Mouse (Mus musculus) heart, embryonic 13.5 days (tissue): ENCODE results near the gene Hist1h3i. TPM values are rescaled to one million over a fixed set of nuclear protein-coding genes. Genes with fewer than 3 reads are reported as not detected.
"Not testable (repeated sequence)": the region's sequence is repeated elsewhere in the genome, so short reads cannot be mapped to it uniquely, and the experiment has no call there.

Source experiments
- ATAC-seq: fragments of 200-750 bp; cut with Nextera tagmentation; 2 replicates; pipeline ENCODE4 v1.8.0; 2017; ENCODE audit warnings: moderate TSS enrichment; ENCODE audit not compliant: insufficient number of reproducible peaks, low FRiP score, low TSS enrichment; ENCODE audit errors: extremely low read depth
- H3K27ac ChIP-seq: fragments of 300-500 bp; sonication (generic); replicated peaks from 2 replicates; pipeline ENCODE4 v1.5.1; 2015; ENCODE audit warnings: moderate library complexity, mild to moderate bottlenecking, inconsistent platforms
- H3K27me3 ChIP-seq: fragments of 300-500 bp; sonication (generic); replicated peaks from 2 replicates; pipeline ENCODE4 v1.6.1; 2015; ENCODE audit warnings: mild to moderate bottlenecking, inconsistent platforms
- H3K36me3 ChIP-seq: fragments of 300-500 bp; sonication (generic); 2 replicates; pipeline ENCODE4 v1.6.1; 2015; ENCODE audit warnings: mild to moderate bottlenecking, inconsistent platforms
- H3K4me1 ChIP-seq: fragments of 300-500 bp; sonication (generic); 2 replicates; pipeline ENCODE4 v1.6.1; 2015; ENCODE audit warnings: inconsistent platforms
- H3K4me2 ChIP-seq: fragments of 300-500 bp; sonication (generic); 2 replicates; pipeline ENCODE4 v1.6.1; 2015; ENCODE audit warnings: inconsistent platforms, mild to moderate bottlenecking, moderate library complexity
- H3K4me3 ChIP-seq: fragments of 300-500 bp; sonication (generic); 2 replicates; pipeline ENCODE4 v1.5.1; 2015; ENCODE audit warnings: moderate library complexity, mild to moderate bottlenecking, inconsistent platforms
- H3K9ac ChIP-seq: fragments of 300-500 bp; sonication (generic); 2 replicates; pipeline ENCODE4 v1.6.1; 2015; ENCODE audit warnings: inconsistent platforms, mild to moderate bottlenecking, moderate library complexity
- H3K9me3 ChIP-seq: fragments of 300-500 bp; sonication (generic); 2 replicates; pipeline ENCODE4 v1.6.1; 2016; ENCODE audit warnings: inconsistent platforms
- WGBS: fragments of 180-500 bp; shearing (Covaris S2); methylation state at CpG from one replicate; pipeline ENCODE4 v1.1.7; 2015; ENCODE audit warnings: mixed read lengths; 5-methylcytosine and 5-hydroxymethylcytosine counted together
- microRNA-seq: library from miRNA; unstranded; fragments of <30 nt; microRNA quantifications from one replicate; pipeline ENCODE4, GENCODE M21; 2016
- polyA plus RNA-seq: library from polyadenylated mRNA; unstranded; fragments of >200 nt; fragmentation: Nextera tagmentation; extraction: Ambion mirVana; gene quantifications from 2 replicates; pipeline ENCODE4 v1.2.1, GENCODE M21; 2015

Hist1h3i gene
- polyA plus RNA-seq, 1 experiment from 2014 or later = 63.6 TPM

DNA sequence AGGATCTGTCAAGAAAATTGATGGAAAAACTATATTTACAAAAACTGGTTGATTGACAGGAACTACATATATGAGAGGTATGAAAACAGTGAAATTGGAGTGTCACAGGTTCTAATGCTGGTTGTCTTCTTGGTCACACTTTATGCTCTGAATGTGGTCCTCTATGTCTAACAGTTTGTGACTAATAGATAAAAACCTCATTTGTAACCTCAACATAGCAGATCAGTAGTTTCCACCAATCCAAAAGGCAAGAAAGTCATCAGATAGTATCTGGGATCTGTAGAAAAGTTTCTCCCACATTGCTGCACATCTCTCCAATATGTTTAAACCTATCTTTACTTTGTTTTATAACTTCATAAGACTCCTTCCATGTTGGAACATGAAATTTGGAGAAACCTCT is 31.8 kb downstream of the Hist1h3i start:
- H3K36me3 ChIP-seq = no peaks in the 10 kb centered on the region
- H3K27me3 ChIP-seq = no peaks in the 10 kb centered on the region
- ATAC-seq = no peak
- H3K9me3 ChIP-seq = no peaks in the 10 kb centered on the region
- peak overlapping the region; percentile 81; the same call in 1 of the 2 replicates for H3K4me2 ChIP-seq
- H3K4me1 ChIP-seq = peaks cover 56% of the 10 kb centered on the region
- peak overlapping the region; percentile 93 for H3K27ac ChIP-seq
- H3K9ac ChIP-seq = no peak overlapping the region
- no peak overlapping the region for H3K4me3 ChIP-seq

DNA sequence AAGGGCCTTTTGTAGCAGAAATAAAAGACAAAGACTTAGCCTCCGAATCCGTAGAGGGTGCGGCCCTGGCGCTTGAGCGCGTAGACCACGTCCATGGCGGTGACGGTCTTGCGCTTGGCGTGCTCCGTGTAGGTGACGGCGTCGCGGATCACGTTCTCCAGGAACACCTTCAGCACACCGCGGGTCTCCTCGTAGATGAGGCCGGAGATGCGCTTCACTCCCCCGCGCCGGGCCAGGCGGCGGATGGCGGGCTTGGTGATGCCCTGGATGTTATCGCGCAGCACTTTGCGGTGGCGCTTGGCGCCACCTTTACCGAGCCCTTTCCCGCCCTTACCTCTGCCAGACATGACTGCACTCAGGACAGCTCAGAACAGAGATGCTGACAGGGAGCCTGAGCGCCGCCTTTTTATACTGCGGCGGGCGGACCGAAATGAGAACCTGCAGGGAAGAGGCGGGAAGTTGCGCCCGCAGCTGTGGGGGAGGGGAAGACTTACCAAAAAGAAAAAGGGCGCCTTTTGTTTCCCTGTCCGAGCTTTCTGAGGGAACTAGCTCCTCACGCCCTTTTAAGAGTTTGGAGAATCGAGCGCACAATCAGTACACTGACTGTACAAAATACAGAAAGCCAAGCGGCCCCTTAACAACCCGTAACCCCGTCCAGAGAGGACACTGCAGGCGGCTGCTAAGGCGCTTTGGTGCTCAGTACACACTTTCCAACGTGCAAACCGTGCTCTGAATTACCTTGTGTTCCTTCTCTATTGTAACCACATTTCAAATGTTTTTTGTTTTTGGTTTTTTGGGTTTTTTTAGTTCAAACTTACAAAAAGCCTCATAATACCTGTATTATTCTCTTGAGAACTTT is 32.8 kb downstream of the Hist1h3i start, which contains the start of gene Hist1h4k:
TSS of gene Hist1h4k (minus strand) at position 347 of the 859 bp plus-strand sequence.
- WGBS = under 1% methylated on average over 48 of the region's 56 CpGs
- H3K36me3 ChIP-seq, H3K27me3 ChIP-seq, H3K9me3 ChIP-seq: not testable (repeated sequence)
- Histone ChIP-seq H3K4me1 (peaks cover 50% of the 10 kb centered on the region), H3K4me3 (peak within 1 kb of the TSS; percentile 60), H3K9ac (peak within 1 kb of the TSS; percentile 86), H3K27ac (peak within 1 kb of the TSS; percentile 94), H3K4me2 (peak within 1 kb of the TSS; percentile 81)
- ATAC-seq = peak; percentile 64; the same call in 1 of the 2 replicates

DNA sequence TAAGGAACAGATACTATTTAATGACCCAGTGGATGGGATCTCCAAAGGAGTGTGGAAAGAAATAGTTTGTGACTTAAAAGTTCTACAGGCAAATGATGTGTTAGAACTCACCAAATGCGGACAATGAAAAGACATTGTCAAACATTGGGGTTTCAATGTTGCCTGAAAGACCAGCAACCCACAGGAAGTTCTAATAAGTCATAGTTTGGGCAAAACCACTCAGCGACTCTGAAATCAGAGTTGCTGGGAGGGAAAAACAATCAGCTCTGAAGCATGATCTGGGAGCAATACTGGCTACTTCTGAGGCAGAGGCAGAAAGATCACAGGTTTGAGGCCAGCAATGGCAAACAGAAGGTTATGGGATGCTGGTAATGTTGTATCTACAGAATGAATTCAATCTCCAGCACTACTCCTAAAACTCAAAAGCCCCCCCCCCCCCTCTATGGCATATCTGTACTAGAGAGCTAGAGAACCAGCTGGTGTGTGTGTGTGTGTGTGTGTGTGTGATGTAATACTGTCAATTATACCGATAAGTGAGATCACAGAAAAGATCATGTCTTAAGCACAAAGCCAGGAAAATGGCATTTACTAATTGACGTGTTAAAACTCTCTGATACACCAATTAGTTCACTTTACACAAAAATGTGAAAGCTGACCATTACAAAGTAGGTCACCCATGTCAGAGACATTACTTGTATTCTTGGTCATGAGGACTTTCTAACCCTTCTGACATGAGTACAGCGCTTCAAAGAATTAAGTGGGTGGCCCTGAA is 33.6 kb downstream of the Hist1h3i start:
- no peak for ATAC-seq
- WGBS = 5% methylated on average over 5 of the region's 5 CpGs
- peaks cover 44% of the 10 kb centered on the region for H3K4me1 ChIP-seq
- peak overlapping the region; percentile 94 for H3K27ac ChIP-seq
- no peaks in the 10 kb centered on the region for H3K27me3 ChIP-seq
- H3K4me2 ChIP-seq = peak overlapping the region; percentile 76
- peak overlapping the region; percentile 60 for H3K4me3 ChIP-seq
- H3K9ac ChIP-seq = peak overlapping the region; percentile 86
- no peaks in the 10 kb centered on the region for H3K36me3 ChIP-seq
- no peaks in the 10 kb centered on the region for H3K9me3 ChIP-seq

DNA sequence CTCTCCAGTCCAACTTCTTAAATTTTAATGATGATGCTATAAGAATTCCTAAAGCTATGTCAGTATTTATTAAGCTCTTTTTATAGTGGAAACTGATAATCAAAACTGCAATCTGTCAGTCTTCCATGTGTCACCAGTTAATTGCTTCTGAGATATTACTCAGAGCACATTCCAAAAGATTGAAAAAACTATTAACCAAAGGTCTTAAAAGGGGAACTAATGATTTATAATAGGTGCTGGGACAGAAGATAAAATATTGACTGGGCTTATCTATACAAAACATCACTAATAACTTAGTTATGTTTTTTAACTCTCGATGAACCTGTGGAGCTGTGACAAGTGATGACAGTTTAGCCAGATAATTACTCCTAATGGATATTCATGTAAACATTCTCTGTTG is 38.2 kb downstream of the Hist1h3i start:
- 72% methylated on average over 1 of the region's 1 CpGs for WGBS
- no peak overlapping the region for H3K27ac ChIP-seq
- no peak overlapping the region for H3K4me3 ChIP-seq
- no peaks in the 10 kb centered on the region for H3K27me3 ChIP-seq
- no peaks in the 10 kb centered on the region for H3K9me3 ChIP-seq
- no peaks in the 10 kb centered on the region for H3K36me3 ChIP-seq
- H3K4me1 ChIP-seq = peaks cover 26% of the 10 kb centered on the region
- no peak overlapping the region for H3K9ac ChIP-seq
- ATAC-seq = no peak
- H3K4me2 ChIP-seq = no peak overlapping the region

DNA sequence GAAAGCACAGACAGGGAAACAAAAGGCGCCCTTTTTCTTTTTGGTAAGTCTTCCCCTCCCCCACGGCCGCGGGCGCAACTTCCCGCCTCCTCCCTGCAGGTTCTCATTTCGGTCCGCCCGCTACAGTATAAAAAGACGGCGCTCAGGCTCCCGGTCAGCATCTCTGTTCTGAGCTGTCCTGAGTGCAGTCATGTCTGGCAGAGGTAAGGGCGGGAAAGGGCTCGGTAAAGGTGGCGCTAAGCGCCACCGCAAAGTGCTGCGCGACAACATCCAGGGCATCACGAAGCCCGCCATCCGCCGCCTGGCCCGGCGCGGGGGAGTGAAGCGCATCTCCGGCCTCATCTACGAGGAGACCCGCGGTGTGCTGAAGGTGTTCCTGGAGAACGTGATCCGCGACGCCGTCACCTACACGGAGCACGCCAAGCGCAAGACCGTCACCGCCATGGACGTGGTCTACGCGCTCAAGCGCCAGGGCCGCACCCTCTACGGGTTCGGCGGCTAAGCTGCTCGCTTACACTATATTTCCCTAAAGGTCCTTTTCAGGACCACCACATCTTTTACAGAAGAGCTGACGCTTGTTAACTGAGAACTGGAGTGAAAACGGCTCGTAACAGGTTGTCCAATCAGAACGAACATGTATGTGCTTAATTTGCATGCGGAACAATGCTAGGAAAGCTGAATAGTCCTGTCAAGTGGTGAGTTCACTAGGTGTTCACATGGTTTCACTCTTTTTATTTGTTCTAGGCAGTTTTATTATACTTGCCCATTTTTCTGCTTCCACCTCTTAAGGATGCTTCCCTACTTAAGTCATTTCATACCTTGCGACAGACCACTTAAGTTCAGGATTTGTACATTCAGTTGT is 48.0 kb downstream of the Hist1h3i start, which contains the start of gene Hist1h4j:
TSS of gene Hist1h4j (plus strand) at position 159 of the 862 bp plus-strand sequence.
- under 1% methylated on average over 41 of the region's 56 CpGs for WGBS
- Histone ChIP-seq H3K9ac (peak within 1 kb of the TSS; percentile 84), H3K4me1 (peaks cover 29% of the 10 kb centered on the region), H3K4me2 (peak within 1 kb of the TSS; percentile 78), H3K27ac (peak within 1 kb of the TSS; percentile 95), H3K4me3 (peak within 1 kb of the TSS; percentile 60)
- H3K36me3 ChIP-seq, H3K27me3 ChIP-seq, H3K9me3 ChIP-seq: not testable (repeated sequence)
- peak; percentile 70; the same call in 1 of the 2 replicates for ATAC-seq

DNA sequence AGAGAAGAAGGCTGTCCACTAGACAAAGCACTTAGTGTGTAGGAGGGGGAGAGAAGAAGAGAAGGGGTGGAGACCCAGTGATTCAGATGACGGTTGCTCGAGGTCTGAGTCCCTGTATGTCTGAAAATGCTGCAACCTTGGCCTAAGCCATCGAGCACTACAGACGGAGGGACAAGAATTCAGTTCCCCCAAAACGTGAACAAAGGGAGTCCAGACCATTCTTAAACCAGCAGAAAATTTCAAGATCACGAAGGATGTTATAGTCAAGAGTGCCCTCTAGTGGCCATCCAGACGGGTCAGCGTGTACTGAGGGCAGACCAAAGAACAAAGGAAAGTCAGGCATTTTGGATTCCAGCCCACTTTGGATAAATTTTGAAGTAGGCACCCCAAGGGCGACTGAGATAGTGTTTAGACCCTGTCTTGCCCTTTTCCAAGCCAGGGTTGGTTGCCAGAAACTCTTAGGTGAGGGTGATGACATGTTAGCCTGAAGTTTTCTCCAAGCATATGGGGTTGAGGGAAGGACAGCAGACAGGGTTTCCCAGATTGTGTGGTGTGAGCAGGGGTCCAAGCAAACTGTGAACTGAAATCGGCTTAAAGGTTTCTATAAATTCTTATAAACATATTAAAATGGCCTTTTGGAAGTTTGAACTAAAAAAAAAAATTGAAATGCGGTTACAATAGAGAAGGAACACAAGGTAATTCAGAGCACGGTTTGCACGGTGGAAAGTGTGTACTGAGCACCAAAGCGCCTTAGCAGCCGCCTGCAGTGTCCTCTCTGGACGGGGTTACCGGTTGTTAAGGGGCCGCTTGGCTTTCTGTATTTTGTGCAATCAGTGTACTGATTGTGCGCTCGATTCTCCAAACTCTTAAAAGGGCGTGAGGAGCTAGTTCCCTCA is 48.9 kb downstream of the Hist1h3i start:
- peak overlapping the region; percentile 95 for H3K27ac ChIP-seq
- peak overlapping the region; percentile 84 for H3K9ac ChIP-seq
- H3K27me3 ChIP-seq = no peaks in the 10 kb centered on the region
- H3K4me2 ChIP-seq = peak overlapping the region; percentile 78
- H3K9me3 ChIP-seq = no peaks in the 10 kb centered on the region
- no peaks in the 10 kb centered on the region for H3K36me3 ChIP-seq
- peak overlapping the region; percentile 60 for H3K4me3 ChIP-seq
- peaks cover 21% of the 10 kb centered on the region for H3K4me1 ChIP-seq
- under 1% methylated on average over 21 of the region's 21 CpGs for WGBS
- ATAC-seq = peak; percentile 35; the same call in 1 of the 2 replicates

DNA sequence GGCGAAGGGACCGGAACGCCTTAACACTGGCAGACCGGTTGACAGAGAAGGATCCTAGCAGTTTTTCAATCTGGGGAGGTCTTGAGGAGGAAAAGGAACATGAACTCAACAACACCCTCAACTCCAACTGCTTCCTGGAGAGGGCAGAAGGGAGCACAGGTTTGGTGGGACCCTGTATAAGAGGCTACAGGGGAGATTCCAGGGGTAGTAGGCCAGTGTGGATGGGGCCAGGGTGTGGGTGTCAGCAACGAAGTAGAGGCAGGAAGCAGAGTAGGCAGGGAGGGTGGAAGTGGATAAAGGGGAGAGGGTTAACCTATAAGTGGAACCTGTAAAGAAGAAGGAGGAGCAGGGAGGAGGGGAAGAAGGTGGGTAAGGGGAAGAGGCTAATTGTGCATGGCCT is 49.7 kb downstream of the Hist1h3i start:
- no peak for ATAC-seq

More for the DNA sequence above, 49.7 kb downstream of the Hist1h3i start:
- H3K9ac ChIP-seq = peak overlapping the region; percentile 84
- no peaks in the 10 kb centered on the region for H3K9me3 ChIP-seq
- peaks cover 21% of the 10 kb centered on the region for H3K4me1 ChIP-seq
- peak overlapping the region; percentile 95 for H3K27ac ChIP-seq
- no peak overlapping the region for H3K4me2 ChIP-seq
- H3K36me3 ChIP-seq = no peaks in the 10 kb centered on the region
- H3K4me3 ChIP-seq = no peak overlapping the region
- H3K27me3 ChIP-seq = no peaks in the 10 kb centered on the region
- 73% methylated on average over 5 of the region's 5 CpGs for WGBS

Small RNA genes within 50 kb of the gene (microRNA-seq; reads per million reads assigned to microRNA genes)
- gene Gm19658 = not detected
- not detected for gene Gm44346
- gene Gm44454 = not detected
- gene Gm44466 = not detected

Other genes with a start within 250 kb of the Hist1h3i start
- gene Olfr1366, start 240.6 kb downstream of the Hist1h3i start, polyA plus RNA-seq = not detected in 2 replicates
- not detected in 2 replicates for gene Olfr1535, start 223.5 kb downstream of the Hist1h3i start, polyA plus RNA-seq
- not detected in 2 replicates for gene Olfr1364, start 201.6 kb downstream of the Hist1h3i start, polyA plus RNA-seq
- gene Olfr1362, start 169.3 kb downstream of the Hist1h3i start, polyA plus RNA-seq = not detected in 2 replicates
- not detected in 2 replicates for gene Olfr11, start 140.9 kb downstream of the Hist1h3i start, polyA plus RNA-seq
- gene Olfr1361, start 120.0 kb downstream of the Hist1h3i start, polyA plus RNA-seq = not detected in 2 replicates
- gene Olfr1360, start 106.0 kb downstream of the Hist1h3i start, polyA plus RNA-seq = not detected in 2 replicates
- not detected in 2 replicates for gene Olfr1359, start 85.3 kb downstream of the Hist1h3i start, polyA plus RNA-seq
- 1.9 TPM in 1 of 2 replicates, not detected in the other for gene Hist1h2bl, start 67.2 kb downstream of the Hist1h3i start, polyA plus RNA-seq
- gene Hist1h2ai, start 66.9 kb downstream of the Hist1h3i start, polyA plus RNA-seq = 9.8 and 10.5 TPM in 2 replicates
- 0.62 and 2.3 TPM in 2 replicates for gene Hist1h3h, start 65.7 kb downstream of the Hist1h3i start, polyA plus RNA-seq
- 1.5 TPM in 2 replicates for gene Hist1h2bm, start 61.3 kb downstream of the Hist1h3i start, polyA plus RNA-seq
- 0.45 and 0.96 TPM in 2 replicates for gene Hist1h4j, start 48.3 kb downstream of the Hist1h3i start, polyA plus RNA-seq
- 1.3 TPM in 1 of 2 replicates, not detected in the other for gene Hist1h4k, start 32.9 kb downstream of the Hist1h3i start, polyA plus RNA-seq
- gene Hist1h2ak, start 29.5 kb downstream of the Hist1h3i start, polyA plus RNA-seq = 9.5 and 15.8 TPM in 2 replicates
- 1.4 and 3.5 TPM in 2 replicates for gene Hist1h2bn, start 29.2 kb downstream of the Hist1h3i start, polyA plus RNA-seq
- 13.1 and 13.2 TPM in 2 replicates for gene Hist1h1b, start 2.7 kb downstream of the Hist1h3i start, polyA plus RNA-seq
- gene Hist1h2an, start 3.8 kb upstream of the Hist1h3i start, polyA plus RNA-seq = 1.2 and 6.6 TPM in 2 replicates
- gene Hist1h2bp, start 4.1 kb upstream of the Hist1h3i start, polyA plus RNA-seq = 0.37 and 0.49 TPM in 2 replicates
- 8.4 and 10.2 TPM in 2 replicates for gene Hist1h2bq, start 26.8 kb upstream of the Hist1h3i start, polyA plus RNA-seq
- gene Hist1h2ao, start 27.1 kb upstream of the Hist1h3i start, polyA plus RNA-seq = not detected in 2 replicates
- gene Hist1h4m, start 28.4 kb upstream of the Hist1h3i start, polyA plus RNA-seq = not detected in 2 replicates
- gene Hist1h4n, start 48.8 kb upstream of the Hist1h3i start, polyA plus RNA-seq = 11.2 and 15.6 TPM in 2 replicates
- 1,655 and 1,669 TPM in 2 replicates for gene Hist1h2ap, start 50.1 kb upstream of the Hist1h3i start, polyA plus RNA-seq
- 9.2 and 10.8 TPM in 2 replicates for gene Hist1h2br, start 50.4 kb upstream of the Hist1h3i start, polyA plus RNA-seq
- 5.2 and 6.3 TPM in 2 replicates for gene Zfp184, start 161.7 kb upstream of the Hist1h3i start, polyA plus RNA-seq
- gene Pom121l2, start 197.8 kb upstream of the Hist1h3i start, polyA plus RNA-seq = 0.05 and 0.07 TPM in 2 replicates
- 0.59 and 3.3 TPM in 2 replicates for gene Prss16, start 226.4 kb upstream of the Hist1h3i start, polyA plus RNA-seq